Mouse (Mus musculus): ENCODE measurements around the gene Isy1. TPM values are rescaled to one million over a fixed set of nuclear protein-coding genes. Genes with fewer than 3 reads are reported as not detected.

Gene Isy1
- polyA plus RNA-seq, 1 experiment, result 21.1 TPM

DNA sequence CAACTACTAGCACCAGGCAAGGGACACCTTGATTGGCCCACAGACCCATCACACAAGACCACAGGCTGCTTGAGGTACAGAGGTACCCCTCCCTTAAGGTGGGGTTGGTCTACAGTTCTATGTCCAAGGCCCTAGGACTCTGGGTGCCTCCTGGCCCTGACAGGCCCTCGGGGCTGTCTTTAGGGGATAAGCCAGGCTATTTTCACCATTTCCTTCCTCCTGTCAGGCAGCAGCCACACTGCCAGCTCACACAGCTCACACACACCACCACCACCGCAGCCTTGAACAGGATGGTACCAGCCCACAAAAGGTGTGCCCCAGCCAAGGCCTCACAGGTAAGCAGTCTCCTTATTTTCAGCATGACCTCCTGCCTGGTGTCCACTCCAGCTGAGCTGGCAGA is 60.8 kb downstream of the Isy1 start, which contains the start of gene Gp9:
Gene Gp9, plus strand, starts transcription at position 231 of the 400 bp plus-strand sequence.
- no peaks in the 10 kb centered on the region for H3K36me3 ChIP-seq (ENCODE audit: control insufficient read depth, insufficient read depth)
- H3K4me2 ChIP-seq (ENCODE audit: low read depth), result no peak within 1 kb of the TSS
- H3ac ChIP-seq (ENCODE audit: control insufficient read depth, insufficient read length), result no peak within 1 kb of the TSS
- no peaks in the 10 kb centered on the region for H3K79me2 ChIP-seq (ENCODE audit: control insufficient read depth, insufficient read depth)
- no peak for TF ChIP-seq POLR2A (IDR thresholded peaks at IDR 0.05; ENCODE audit: insufficient read length, low read depth)
- TF ChIP-seq MYOG (IDR thresholded peaks at IDR 0.05; ENCODE audit: control insufficient read depth in 1 of 3, insufficient read depth in 1 of 3, insufficient read length in 2 of 3, low read depth in 2 of 3), result no peak
- TF ChIP-seq SRF (IDR thresholded peaks at IDR 0.05; ENCODE audit: control insufficient read depth, insufficient read length, low read depth), result no peak
- TF ChIP-seq TCF3 (IDR thresholded peaks at IDR 0.05; ENCODE audit: insufficient read length, low read depth), result no peak
- TF ChIP-seq POLR2AphosphoS2 (IDR thresholded peaks at IDR 0.05; ENCODE audit: insufficient read length, low read depth), result no peak
- TF ChIP-seq E2F4 (IDR thresholded peaks at IDR 0.05; ENCODE audit: insufficient read depth), result no peak
- no peak for TF ChIP-seq MAX (IDR thresholded peaks at IDR 0.05; ENCODE audit: low read depth)
- TF ChIP-seq REST (IDR thresholded peaks at IDR 0.05; ENCODE audit: insufficient read depth, insufficient read length), result no peak
- no peak for TF ChIP-seq CEBPB (IDR thresholded peaks at IDR 0.05; ENCODE audit: insufficient read depth, poor library complexity, severe bottlenecking)
- no peak for TF ChIP-seq USF1 (IDR thresholded peaks at IDR 0.05; ENCODE audit: low read depth)
- TF ChIP-seq MYOD1 (IDR thresholded peaks at IDR 0.05; ENCODE audit: control insufficient read depth in 1 of 3, insufficient read length in 2 of 3, low read depth in 2 of 3), result no peak
- TF ChIP-seq TCF12 (IDR thresholded peaks at IDR 0.05; ENCODE audit: insufficient read depth, poor library complexity, severe bottlenecking), result no peak
- H3K4me3 ChIP-seq, result no peak within 1 kb of the TSS
- no peaks in the 10 kb centered on the region for H3K27me3 ChIP-seq (ENCODE audit: control insufficient read depth, insufficient read depth, insufficient read length)

DNA sequence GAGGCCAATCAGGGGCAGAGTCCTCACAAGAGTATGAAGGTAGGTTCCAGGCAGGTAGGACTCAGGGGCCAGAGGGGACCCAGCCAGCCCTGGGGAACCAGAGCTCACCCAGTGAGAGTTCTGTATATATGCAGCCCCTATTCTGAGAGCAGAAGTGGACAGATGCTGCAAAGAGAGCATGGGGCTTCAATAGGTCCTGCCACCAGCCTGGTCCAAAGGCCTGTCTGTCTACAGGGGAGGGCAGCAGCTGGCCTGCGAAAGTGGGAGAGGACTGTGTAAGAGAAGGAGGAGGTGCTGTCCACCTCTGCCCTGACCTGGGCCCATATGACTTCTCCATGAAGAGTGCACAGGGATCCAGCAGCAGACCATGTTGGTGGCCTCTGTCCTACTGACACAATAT is 61.9 kb downstream of the Isy1 start:
- Histone ChIP-seq H3K4me2 (ENCODE audit: low read depth) (no peak overlapping the region), H3ac (ENCODE audit: control insufficient read depth, insufficient read length) (no peak overlapping the region), H3K27me3 (ENCODE audit: control insufficient read depth, insufficient read depth, insufficient read length) (no peaks in the 10 kb centered on the region), H3K36me3 (ENCODE audit: control insufficient read depth, insufficient read depth) (no peaks in the 10 kb centered on the region), H3K79me2 (ENCODE audit: control insufficient read depth, insufficient read depth) (no peaks in the 10 kb centered on the region), H3K4me3 (no peak overlapping the region)
- TF ChIP-seq MAX (IDR thresholded peaks at IDR 0.05; ENCODE audit: low read depth), result no peak
- TF ChIP-seq SRF (IDR thresholded peaks at IDR 0.05; ENCODE audit: control insufficient read depth, insufficient read length, low read depth), result no peak
- no peak for TF ChIP-seq TCF12 (IDR thresholded peaks at IDR 0.05; ENCODE audit: insufficient read depth, poor library complexity, severe bottlenecking)
- no peak for TF ChIP-seq POLR2AphosphoS2 (IDR thresholded peaks at IDR 0.05; ENCODE audit: insufficient read length, low read depth)
- TF ChIP-seq CEBPB (IDR thresholded peaks at IDR 0.05; ENCODE audit: insufficient read depth, poor library complexity, severe bottlenecking), result no peak
- TF ChIP-seq REST (IDR thresholded peaks at IDR 0.05; ENCODE audit: insufficient read depth, insufficient read length), result no peak
- TF ChIP-seq USF1 (IDR thresholded peaks at IDR 0.05; ENCODE audit: low read depth), result no peak
- no peak for TF ChIP-seq POLR2A (IDR thresholded peaks at IDR 0.05; ENCODE audit: insufficient read length, low read depth)

DNA sequence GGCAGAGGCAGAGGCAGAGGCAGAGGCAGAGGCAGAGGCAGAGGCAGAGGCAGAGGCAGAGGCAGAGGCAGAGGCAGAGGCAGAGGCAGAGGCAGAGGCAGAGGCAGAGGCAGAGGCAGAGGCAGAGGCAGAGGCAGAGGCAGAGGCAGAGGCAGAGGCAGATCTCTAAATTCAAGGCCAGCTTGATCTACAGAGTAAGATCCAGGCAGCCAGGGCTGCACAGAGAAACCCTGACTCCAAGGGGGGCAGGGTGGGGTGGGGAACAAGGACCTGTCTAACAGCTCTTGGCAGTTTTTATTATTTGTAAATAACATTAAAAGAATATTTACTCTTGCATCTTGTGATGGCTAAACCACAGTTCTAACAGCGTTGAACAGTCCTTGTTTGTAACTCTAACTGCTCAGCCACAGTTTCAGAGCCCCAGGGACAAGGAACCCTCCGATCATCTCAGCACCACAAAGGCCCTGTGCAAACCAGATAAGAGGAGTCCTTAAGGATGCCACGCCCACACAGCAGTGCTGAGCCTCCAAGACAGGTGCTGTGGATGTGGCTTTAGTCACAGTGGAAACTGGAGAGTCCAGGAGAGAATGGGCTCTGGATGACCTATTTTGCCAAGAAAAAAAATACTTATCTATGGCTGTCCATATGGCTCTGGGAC is 62.9 kb downstream of the Isy1 start:
- no peak overlapping the region for H3ac ChIP-seq (ENCODE audit: control insufficient read depth, insufficient read length)
- H3K4me2 ChIP-seq (ENCODE audit: low read depth), result no peak overlapping the region
- TF ChIP-seq SRF (IDR thresholded peaks at IDR 0.05; ENCODE audit: control insufficient read depth, insufficient read length, low read depth) (no peak), MYOD1 (IDR thresholded peaks at IDR 0.05; ENCODE audit: control insufficient read depth in 1 of 3, insufficient read length in 2 of 3, low read depth in 2 of 3) (peak in 2 of 3 experiments; percentile 75 to 77), MYOG (IDR thresholded peaks at IDR 0.05; ENCODE audit: control insufficient read depth in 1 of 3, insufficient read depth in 1 of 3, insufficient read length in 2 of 3, low read depth in 2 of 3) (peak in 1 of 3 experiments; percentile 57), POLR2AphosphoS2 (IDR thresholded peaks at IDR 0.05; ENCODE audit: insufficient read length, low read depth) (no peak)
- no peaks in the 10 kb centered on the region for H3K36me3 ChIP-seq (ENCODE audit: control insufficient read depth, insufficient read depth)
- no peaks in the 10 kb centered on the region for H3K27me3 ChIP-seq (ENCODE audit: control insufficient read depth, insufficient read depth, insufficient read length)
- H3K4me3 ChIP-seq, result no peak overlapping the region
- no peaks in the 10 kb centered on the region for H3K79me2 ChIP-seq (ENCODE audit: control insufficient read depth, insufficient read depth)

DNA sequence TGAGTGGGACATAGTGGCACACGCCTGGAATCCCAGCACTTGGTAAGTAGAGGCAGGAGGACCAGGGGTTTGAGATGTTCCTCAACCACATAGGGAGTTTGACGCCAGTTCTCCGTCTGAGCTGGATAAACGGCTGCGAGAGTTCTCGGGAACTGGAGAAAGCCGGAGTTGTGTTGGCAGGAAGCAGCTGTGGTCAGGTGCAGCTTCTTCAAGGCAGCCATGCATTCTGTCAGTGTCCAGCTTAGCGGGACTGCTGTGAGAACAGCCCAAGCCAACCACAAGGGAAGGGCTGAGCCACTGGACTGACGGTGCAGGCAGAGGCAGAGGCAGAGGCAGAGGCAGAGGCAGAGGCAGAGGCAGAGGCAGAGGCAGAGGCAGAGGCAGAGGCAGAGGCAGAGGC is 63.7 kb downstream of the Isy1 start:
- H3K36me3 ChIP-seq (ENCODE audit: control insufficient read depth, insufficient read depth), result no peaks in the 10 kb centered on the region
- H3K4me2 ChIP-seq (ENCODE audit: low read depth), result peak overlapping the region; percentile 53
- no peak for TF ChIP-seq POLR2AphosphoS2 (IDR thresholded peaks at IDR 0.05; ENCODE audit: insufficient read length, low read depth)
- TF ChIP-seq SRF (IDR thresholded peaks at IDR 0.05; ENCODE audit: control insufficient read depth, insufficient read length, low read depth), result no peak
- TF ChIP-seq MYOD1 (IDR thresholded peaks at IDR 0.05; ENCODE audit: control insufficient read depth in 1 of 3, insufficient read length in 2 of 3, low read depth in 2 of 3), result no peak
- no peak for TF ChIP-seq MYOG (IDR thresholded peaks at IDR 0.05; ENCODE audit: control insufficient read depth in 1 of 3, insufficient read depth in 1 of 3, insufficient read length in 2 of 3, low read depth in 2 of 3)
- no peak for TF ChIP-seq TCF12 (IDR thresholded peaks at IDR 0.05; ENCODE audit: insufficient read depth, poor library complexity, severe bottlenecking)
- TF ChIP-seq REST (IDR thresholded peaks at IDR 0.05; ENCODE audit: insufficient read depth, insufficient read length), result no peak
- no peak for TF ChIP-seq USF1 (IDR thresholded peaks at IDR 0.05; ENCODE audit: low read depth)
- no peak for TF ChIP-seq POLR2A (IDR thresholded peaks at IDR 0.05; ENCODE audit: insufficient read length, low read depth)
- TF ChIP-seq MAX (IDR thresholded peaks at IDR 0.05; ENCODE audit: low read depth), result no peak
- TF ChIP-seq TCF3 (IDR thresholded peaks at IDR 0.05; ENCODE audit: insufficient read length, low read depth), result no peak
- TF ChIP-seq CEBPB (IDR thresholded peaks at IDR 0.05; ENCODE audit: insufficient read depth, poor library complexity, severe bottlenecking), result no peak
- TF ChIP-seq E2F4 (IDR thresholded peaks at IDR 0.05; ENCODE audit: insufficient read depth), result no peak
- H3ac ChIP-seq (ENCODE audit: control insufficient read depth, insufficient read length), result no peak overlapping the region
- no peak overlapping the region for H3K4me3 ChIP-seq
- H3K27me3 ChIP-seq (ENCODE audit: control insufficient read depth, insufficient read depth, insufficient read length), result no peaks in the 10 kb centered on the region
- no peaks in the 10 kb centered on the region for H3K79me2 ChIP-seq (ENCODE audit: control insufficient read depth, insufficient read depth)

DNA sequence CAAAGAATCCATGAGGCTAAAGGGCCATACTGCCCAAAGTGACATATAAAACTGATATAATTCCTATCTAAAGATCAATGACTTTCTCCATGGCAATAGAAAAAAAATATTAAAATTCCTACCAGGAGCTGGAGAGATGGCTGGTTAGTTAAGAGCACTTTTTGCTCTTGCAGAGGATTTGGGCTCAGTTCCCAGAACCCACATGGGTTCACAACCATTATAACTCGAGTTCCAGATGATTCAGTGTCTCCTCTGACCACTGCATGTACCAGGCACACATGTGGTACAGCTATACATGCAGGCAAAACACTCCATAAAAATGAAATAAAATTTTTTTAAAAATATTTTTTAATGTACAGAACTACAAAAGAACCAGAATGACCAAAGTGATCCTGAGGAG is 64.1 kb downstream of the Isy1 start:
- TF ChIP-seq TCF3 (IDR thresholded peaks at IDR 0.05; ENCODE audit: insufficient read length, low read depth) (no peak), USF1 (IDR thresholded peaks at IDR 0.05; ENCODE audit: low read depth) (no peak), E2F4 (IDR thresholded peaks at IDR 0.05; ENCODE audit: insufficient read depth) (no peak), CEBPB (IDR thresholded peaks at IDR 0.05; ENCODE audit: insufficient read depth, poor library complexity, severe bottlenecking) (no peak), POLR2AphosphoS2 (IDR thresholded peaks at IDR 0.05; ENCODE audit: insufficient read length, low read depth) (no peak), TCF12 (IDR thresholded peaks at IDR 0.05; ENCODE audit: insufficient read depth, poor library complexity, severe bottlenecking) (no peak), POLR2A (IDR thresholded peaks at IDR 0.05; ENCODE audit: insufficient read length, low read depth) (no peak), MYOG (IDR thresholded peaks at IDR 0.05; ENCODE audit: control insufficient read depth in 1 of 3, insufficient read depth in 1 of 3, insufficient read length in 2 of 3, low read depth in 2 of 3) (no peak), MYOD1 (IDR thresholded peaks at IDR 0.05; ENCODE audit: control insufficient read depth in 1 of 3, insufficient read length in 2 of 3, low read depth in 2 of 3) (no peak), REST (IDR thresholded peaks at IDR 0.05; ENCODE audit: insufficient read depth, insufficient read length) (no peak), SRF (IDR thresholded peaks at IDR 0.05; ENCODE audit: control insufficient read depth, insufficient read length, low read depth) (no peak), MAX (IDR thresholded peaks at IDR 0.05; ENCODE audit: low read depth) (no peak)
- Histone ChIP-seq H3K27me3 (ENCODE audit: control insufficient read depth, insufficient read depth, insufficient read length) (no peaks in the 10 kb centered on the region), H3K4me3 (no peak overlapping the region)

More for the DNA sequence above, 64.1 kb downstream of the Isy1 start:
- Histone ChIP-seq H3K79me2 (ENCODE audit: control insufficient read depth, insufficient read depth) (no peaks in the 10 kb centered on the region), H3K36me3 (ENCODE audit: control insufficient read depth, insufficient read depth) (no peaks in the 10 kb centered on the region), H3K4me2 (ENCODE audit: low read depth) (peak overlapping the region; percentile 53), H3ac (ENCODE audit: control insufficient read depth, insufficient read length) (no peak overlapping the region)
